Mouse (Mus musculus) kidney, embryonic 16.5 days (tissue): Measurements from ENCODE around the gene Spo11. TPM values are rescaled to one million over a fixed set of nuclear protein-coding genes. Genes with fewer than 3 reads are reported as not detected.

Experiments used
- ATAC-seq: fragments of 200-750 bp; cut with Nextera tagmentation; 2 replicates; pipeline ENCODE4 v1.8.0; 2017; ENCODE audit warnings: moderate TSS enrichment; ENCODE audit not compliant: low FRiP score, low TSS enrichment
- H3K27ac ChIP-seq: fragments of 300-500 bp; sonication (generic); 2 replicates; pipeline ENCODE4 v1.5.1; 2014; ENCODE audit warnings: low read length
- H3K27me3 ChIP-seq: fragments of 300-500 bp; sonication (generic); 2 replicates; pipeline ENCODE4 v1.6.1; 2014; ENCODE audit warnings: low read length, control low read depth, mixed read lengths; ENCODE audit not compliant: insufficient read depth
- H3K36me3 ChIP-seq: fragments of 300-500 bp; sonication (generic); 2 replicates; pipeline ENCODE4 v1.6.1; 2014; ENCODE audit warnings: low read length, control low read depth, mixed read lengths; ENCODE audit not compliant: insufficient read depth
- H3K4me1 ChIP-seq: fragments of 300-500 bp; sonication (generic); 2 replicates; pipeline ENCODE4 v1.6.1; 2014; ENCODE audit warnings: low read length, control low read depth, mixed read lengths; ENCODE audit not compliant: insufficient read depth
- H3K4me2 ChIP-seq: fragments of 300-500 bp; sonication (generic); replicated peaks from 2 replicates; pipeline ENCODE4 v1.6.1; 2014; ENCODE audit warnings: low read depth, low read length
- H3K4me3 ChIP-seq: fragments of 300-500 bp; sonication (generic); 2 replicates; pipeline ENCODE4 v1.5.1; 2014; ENCODE audit warnings: mild to moderate bottlenecking, low read length
- H3K9ac ChIP-seq: fragments of 300-500 bp; sonication (generic); replicated peaks from 2 replicates; pipeline ENCODE4 v1.6.1; 2014; ENCODE audit warnings: low read length
- H3K9me3 ChIP-seq: fragments of 300-500 bp; sonication (generic); 2 replicates; pipeline ENCODE4 v1.6.1; 2016; ENCODE audit warnings: low read length, control low read depth
- WGBS: fragments of 180-500 bp; shearing (Covaris S2); extraction: QIAGEN DNeasy Blood & Tissue Kit; methylation state at CpG from one replicate; pipeline ENCODE4 v1.1.7; 2014; 5-methylcytosine and 5-hydroxymethylcytosine counted together
- polyA plus RNA-seq: library from polyadenylated mRNA; unstranded; fragments of >200 nt; fragmentation: Nextera tagmentation; extraction: Ambion mirVana; gene quantifications from 2 replicates; pipeline ENCODE4 v1.2.1, GENCODE M21; 2015

Spo11 gene
- polyA plus RNA-seq, 1 experiment from 2014 or later, result 0.05 TPM

- Histone ChIP-seq H3K27ac (no peak overlapping the region), H3K9ac (no peak overlapping the region), H3K4me2 (no peak overlapping the region), H3K27me3 (no peaks in the 10 kb centered on the region), H3K36me3 (0 out of 2 replicates have a peak, but pooled peaks cover 3% of the 10 kb centered on the region), H3K4me1 (peaks cover 3% of the 10 kb centered on the region; the same call in 1 of the 2 replicates), H3K9me3 (peaks cover 17% of the 10 kb centered on the region), H3K4me3 (no peak overlapping the region)
- WGBS, result 80% methylated on average over 2 of the region's 2 CpGs
- ATAC-seq, result no peak
Observed at GRCm38 (mm10) chr2:172951976-172952375, 25.5 kb upstream of the Spo11 start.

GRCm38 (mm10) chr2:172958579-172958978 lies 18.9 kb upstream of the Spo11 start:
- peaks cover 15% of the 10 kb centered on the region for H3K9me3 ChIP-seq
- peaks cover 25% of the 10 kb centered on the region for H3K4me1 ChIP-seq
- peak overlapping the region; percentile 68 for H3K27ac ChIP-seq
- peak; percentile 77 for ATAC-seq
- H3K4me3 ChIP-seq, result no peak overlapping the region
- no peaks in the 10 kb centered on the region for H3K27me3 ChIP-seq
- WGBS, result 11% methylated on average over 5 of the region's 5 CpGs
- no peak overlapping the region for H3K4me2 ChIP-seq
- H3K36me3 ChIP-seq, result 0 out of 2 replicates have a peak, but pooled peaks cover 3% of the 10 kb centered on the region
- H3K9ac ChIP-seq, result no peak overlapping the region; the same call in 1 of the 2 replicates

- Histone ChIP-seq H3K4me1 (peaks cover 27% of the 10 kb centered on the region), H3K4me3 (no peak overlapping the region), H3K9ac (no peak overlapping the region), H3K27me3 (no peaks in the 10 kb centered on the region), H3K27ac (peak overlapping the region; percentile 68), H3K9me3 (peaks cover 15% of the 10 kb centered on the region), H3K36me3 (0 out of 2 replicates have a peak, but pooled peaks cover 3% of the 10 kb centered on the region), H3K4me2 (no peak overlapping the region)
- WGBS, result 39% methylated on average over 13 of the region's 13 CpGs
- peak; percentile 52 for ATAC-seq
Observed at GRCm38 (mm10) chr2:172959006-172959768, 18.3 kb upstream of the Spo11 start.

GRCm38 (mm10) chr2:172960350-172960749 lies 17.1 kb upstream of the Spo11 start:
- Histone ChIP-seq H3K4me1 (peaks cover 33% of the 10 kb centered on the region), H3K4me2 (no peak overlapping the region), H3K27ac (peak overlapping the region; percentile 57; the same call in 1 of the 2 replicates), H3K9ac (no peak overlapping the region), H3K4me3 (no peak overlapping the region), H3K9me3 (peaks cover 15% of the 10 kb centered on the region), H3K27me3 (no peaks in the 10 kb centered on the region), H3K36me3 (0 out of 2 replicates have a peak, but pooled peaks cover 3% of the 10 kb centered on the region)
- ATAC-seq, result no peak
- WGBS, result 82% methylated on average over 3 of the region's 3 CpGs

- no peaks in the 10 kb centered on the region for H3K27me3 ChIP-seq
- H3K9me3 ChIP-seq, result peaks cover 9% of the 10 kb centered on the region
- WGBS, result 29% methylated on average over 6 of the region's 6 CpGs
- H3K36me3 ChIP-seq, result 0 out of 2 replicates have a peak, but pooled peaks cover 3% of the 10 kb centered on the region
- 0 out of 2 replicates have a peak overlapping the region, but pooled peaks have one; percentile 11 for H3K9ac ChIP-seq
- no peak overlapping the region for H3K4me2 ChIP-seq
- H3K27ac ChIP-seq, result peak overlapping the region; percentile 57
- H3K4me3 ChIP-seq, result no peak overlapping the region
- peaks cover 36% of the 10 kb centered on the region for H3K4me1 ChIP-seq
- ATAC-seq, result 0 out of 2 replicates have a peak, but pooled peaks have one; percentile 17
Observed at GRCm38 (mm10) chr2:172961211-172961610, 16.3 kb upstream of the Spo11 start.

- WGBS, result 21% methylated on average over 11 of the region's 11 CpGs
- peak; percentile 33; the same call in 1 of the 2 replicates for ATAC-seq
- Histone ChIP-seq H3K4me2 (no peak overlapping the region), H3K4me3 (no peak overlapping the region), H3K9me3 (no peaks in the 10 kb centered on the region), H3K27ac (no peak overlapping the region), H3K4me1 (peaks cover 21% of the 10 kb centered on the region), H3K36me3 (no peaks in the 10 kb centered on the region), H3K9ac (0 out of 2 replicates have a peak overlapping the region, but pooled peaks have one; percentile 9), H3K27me3 (no peaks in the 10 kb centered on the region)
Observed at GRCm38 (mm10) chr2:172965249-172965648, 12.3 kb upstream of the Spo11 start.

- H3K27me3 ChIP-seq, result no peaks in the 10 kb centered on the region
- ATAC-seq, result no peak
- H3K9ac ChIP-seq, result no peak overlapping the region
- WGBS, result 81% methylated on average over 5 of the region's 5 CpGs
- no peaks in the 10 kb centered on the region for H3K9me3 ChIP-seq
- H3K36me3 ChIP-seq, result no peaks in the 10 kb centered on the region
- H3K4me2 ChIP-seq, result no peak overlapping the region
- no peak overlapping the region for H3K4me3 ChIP-seq
- H3K27ac ChIP-seq, result no peak overlapping the region
- H3K4me1 ChIP-seq, result peaks cover 15% of the 10 kb centered on the region
Observed at GRCm38 (mm10) chr2:172966480-172966879, 11.0 kb upstream of the Spo11 start.

GRCm38 (mm10) chr2:172971865-172972264 lies 5.6 kb upstream of the Spo11 start:
- no peak for ATAC-seq
- Histone ChIP-seq H3K4me2 (no peak overlapping the region), H3K9ac (no peak overlapping the region), H3K4me3 (no peak overlapping the region), H3K27ac (no peak overlapping the region), H3K4me1 (peaks cover 7% of the 10 kb centered on the region), H3K9me3 (no peaks in the 10 kb centered on the region), H3K36me3 (no peaks in the 10 kb centered on the region), H3K27me3 (no peaks in the 10 kb centered on the region)
- 71% methylated on average over 2 of the region's 2 CpGs for WGBS

- ATAC-seq, result no peak
- no peaks in the 10 kb centered on the region for H3K9me3 ChIP-seq
- peaks cover 18% of the 10 kb centered on the region for H3K4me1 ChIP-seq
- no peak overlapping the region for H3K4me3 ChIP-seq
- WGBS, result 10% methylated on average over 7 of the region's 7 CpGs
- H3K4me2 ChIP-seq, result no peak overlapping the region
- no peak overlapping the region for H3K27ac ChIP-seq
- no peak overlapping the region for H3K9ac ChIP-seq
- H3K27me3 ChIP-seq, result no peaks in the 10 kb centered on the region
- H3K36me3 ChIP-seq, result no peaks in the 10 kb centered on the region
Observed at GRCm38 (mm10) chr2:172973806-172974565, 3.5 kb upstream of the Spo11 start.
